Mouse (Mus musculus) limb, embryonic 11.5 days (tissue): ENCODE data around the gene Taf1a. TPM values are rescaled to one million over a fixed set of nuclear protein-coding genes. Genes with fewer than 3 reads are reported as not detected.
A peak's percentile ranks its signal among the peaks of the same experiment; 100 is the strongest.
"Not testable (repeated sequence)": the region's sequence is repeated elsewhere in the genome, so short reads cannot be mapped to it uniquely, and the experiment has no call there.

Experiments
- ATAC-seq: fragments of 200-750 bp; cut with Nextera tagmentation; 2 replicates; pipeline ENCODE4 v1.8.0; 2017; ENCODE audit warnings: low read depth; ENCODE audit not compliant: insufficient number of reproducible peaks, low FRiP score, low TSS enrichment
- DNase-seq: peaks from one replicate; pipeline ENCODE4 v3.0.0-alpha.2; 2015; ENCODE audit warnings: low spot score
- H3K27ac ChIP-seq: fragments of 300-500 bp; sonication (generic); replicated peaks from 2 replicates; pipeline ENCODE4 v1.5.1; 2014; ENCODE audit warnings: low read depth, mild to moderate bottlenecking, low read length
- H3K27me3 ChIP-seq: fragments of 300-500 bp; sonication (generic); 2 replicates; pipeline ENCODE4 v1.6.1; 2014; ENCODE audit warnings: mild to moderate bottlenecking, low read length, mixed read lengths; ENCODE audit not compliant: control insufficient read depth, insufficient read depth
- H3K36me3 ChIP-seq: fragments of 300-500 bp; sonication (generic); 2 replicates; pipeline ENCODE4 v1.6.1; 2014; ENCODE audit warnings: mild to moderate bottlenecking, low read length, moderate library complexity, mixed read lengths; ENCODE audit not compliant: control insufficient read depth, insufficient read depth
- H3K4me1 ChIP-seq: fragments of 300-500 bp; sonication (generic); 2 replicates; pipeline ENCODE4 v1.6.1; 2014; ENCODE audit warnings: low read length, mixed read lengths; ENCODE audit not compliant: control insufficient read depth, insufficient read depth
- H3K4me2 ChIP-seq: fragments of 300-500 bp; sonication (generic); 2 replicates; pipeline ENCODE4 v1.6.1; 2014; ENCODE audit warnings: low read depth, mild to moderate bottlenecking, moderate library complexity; ENCODE audit not compliant: severe bottlenecking
- H3K4me3 ChIP-seq: fragments of 300-500 bp; sonication (generic); 2 replicates; pipeline ENCODE4 v1.5.1; 2014; ENCODE audit warnings: low read depth, low read length
- H3K9ac ChIP-seq: fragments of 300-500 bp; sonication (generic); 2 replicates; pipeline ENCODE4 v1.6.1; 2014; ENCODE audit warnings: mild to moderate bottlenecking, low read length
- H3K9me3 ChIP-seq: fragments of 300-500 bp; sonication (generic); 2 replicates; pipeline ENCODE4 v1.6.1; 2016; ENCODE audit warnings: low read length; ENCODE audit not compliant: control insufficient read depth
- WGBS: fragments of 180-500 bp; shearing (Covaris S2); extraction: QIAGEN DNeasy Blood & Tissue Kit; methylation state at CpG from one replicate; pipeline ENCODE4 v1.1.7; 2014; 5-methylcytosine and 5-hydroxymethylcytosine counted together
- polyA plus RNA-seq: library from polyadenylated mRNA; unstranded; fragments of >200 nt; fragmentation: Nextera tagmentation; extraction: Ambion mirVana; gene quantifications from 2 replicates; pipeline ENCODE4 v1.2.1, GENCODE M21; 2014

Taf1a gene
- polyA plus RNA-seq = 19.2 and 20.7 TPM in 2 replicates

GRCm38 (mm10) chr1:183388426-183389406, at the start of gene Taf1a:
Taf1a (plus strand) TSS chr1:183388981.
- Histone ChIP-seq H3K27ac (0 out of 2 replicates have a peak within 1 kb of the TSS, but pooled peaks have one; percentile 18), H3K36me3 (peaks cover 2% of the 10 kb centered on the region; the same call in 1 of the 2 replicates), H3K9ac (peak within 1 kb of the TSS; percentile 45), H3K4me1 (no peaks in the 10 kb centered on the region), H3K9me3 (no peaks in the 10 kb centered on the region), H3K4me2 (peak within 1 kb of the TSS; percentile 73), H3K4me3 (peak within 1 kb of the TSS; percentile 70), H3K27me3 (no peaks in the 10 kb centered on the region)
- ATAC-seq (peak; percentile 98), DNase-seq (peak; percentile 97)
- WGBS = 5% methylated on average over 44 of the region's 44 CpGs

GRCm38 (mm10) chr1:183342902-183343301, 45.9 kb upstream of the Taf1a start:
- H3K9ac ChIP-seq, H3K4me1 ChIP-seq, DNase-seq, H3K4me3 ChIP-seq, H3K36me3 ChIP-seq, H3K27me3 ChIP-seq, H3K4me2 ChIP-seq, H3K9me3 ChIP-seq, H3K27ac ChIP-seq, ATAC-seq: not testable (repeated sequence)
- 100% methylated on average over 1 of the region's 1 CpGs for WGBS

- WGBS = under 1% methylated on average over 71 of the region's 72 CpGs
These were observed 43.6 kb upstream of the Taf1a start for GRCm38 (mm10) chr1:183344886-183345816.

GRCm38 (mm10) chr1:183345817-183346195, 43.0 kb upstream of the Taf1a start:
- H3K27ac ChIP-seq = no peak overlapping the region
- peak overlapping the region; percentile 84 for H3K4me3 ChIP-seq
- H3K27me3 ChIP-seq = no peaks in the 10 kb centered on the region
- peak overlapping the region; percentile 82 for H3K9ac ChIP-seq
- peaks cover 2% of the 10 kb centered on the region for H3K36me3 ChIP-seq
- no peaks in the 10 kb centered on the region for H3K9me3 ChIP-seq
- H3K4me1 ChIP-seq = peaks cover 5% of the 10 kb centered on the region; the same call in 1 of the 2 replicates
- DNase-seq (no peak), ATAC-seq (peak; percentile 26; the same call in 1 of the 2 replicates)
- 11% methylated on average over 10 of the region's 10 CpGs for WGBS
- peak overlapping the region; percentile 97 for H3K4me2 ChIP-seq

More at GRCm38 (mm10) chr1:183344886-183345816, 43.6 kb upstream of the Taf1a start:
- peaks cover 2% of the 10 kb centered on the region for H3K36me3 ChIP-seq
- peak overlapping the region; percentile 82 for H3K9ac ChIP-seq
- peak overlapping the region; percentile 84 for H3K4me3 ChIP-seq
- ATAC-seq = peak; percentile 93
- no peaks in the 10 kb centered on the region for H3K27me3 ChIP-seq
- peak overlapping the region; percentile 97 for H3K4me2 ChIP-seq
- H3K4me1 ChIP-seq = peaks cover 5% of the 10 kb centered on the region; the same call in 1 of the 2 replicates
- H3K27ac ChIP-seq = no peak overlapping the region; the same call in 1 of the 2 replicates
- H3K9me3 ChIP-seq = no peaks in the 10 kb centered on the region
- DNase-seq = peak; percentile 79

- peak; percentile 58 for DNase-seq
- 38% methylated on average over 6 of the region's 6 CpGs for WGBS
These were observed 38.9 kb upstream of the Taf1a start for GRCm38 (mm10) chr1:183349840-183350239.

GRCm38 (mm10) chr1:183358901-183359300, 29.9 kb upstream of the Taf1a start:
- Histone ChIP-seq H3K4me3 (no peak overlapping the region), H3K27ac (no peak overlapping the region), H3K4me1 (no peaks in the 10 kb centered on the region), H3K27me3 (no peaks in the 10 kb centered on the region), H3K36me3 (no peaks in the 10 kb centered on the region; the same call in 1 of the 2 replicates), H3K4me2 (no peak overlapping the region), H3K9me3 (no peaks in the 10 kb centered on the region), H3K9ac (no peak overlapping the region)
- no peak for ATAC-seq
- WGBS = 95% methylated on average over 3 of the region's 3 CpGs
- DNase-seq = no peak

More at GRCm38 (mm10) chr1:183349840-183350239, 38.9 kb upstream of the Taf1a start:
- Histone ChIP-seq H3K36me3 (no peaks in the 10 kb centered on the region; the same call in 1 of the 2 replicates), H3K4me2 (no peak overlapping the region), H3K27me3 (no peaks in the 10 kb centered on the region), H3K9me3 (no peaks in the 10 kb centered on the region), H3K27ac (no peak overlapping the region), H3K9ac (no peak overlapping the region), H3K4me3 (no peak overlapping the region), H3K4me1 (peaks cover 5% of the 10 kb centered on the region; the same call in 1 of the 2 replicates)
- no peak for ATAC-seq

GRCm38 (mm10) chr1:183362301-183362700, 26.5 kb upstream of the Taf1a start:
- Histone ChIP-seq H3K4me1 (no peaks in the 10 kb centered on the region), H3K4me2 (no peak overlapping the region), H3K9ac (no peak overlapping the region), H3K27me3 (no peaks in the 10 kb centered on the region), H3K27ac (no peak overlapping the region), H3K9me3 (no peaks in the 10 kb centered on the region), H3K36me3 (peaks cover 3% of the 10 kb centered on the region; the same call in 1 of the 2 replicates), H3K4me3 (no peak overlapping the region)
- WGBS = 94% methylated on average over 5 of the region's 5 CpGs
- no peak for DNase-seq
- ATAC-seq = no peak
